Mouse (Mus musculus) intestine, embryonic 14.5 days (tissue): ENCODE data around the gene Scamp3. TPM values are rescaled to one million over a fixed set of nuclear protein-coding genes. Genes with fewer than 3 reads are reported as not detected.
A peak's percentile ranks its signal among the peaks of the same experiment; 100 is the strongest.

ENCODE experiments used
- ATAC-seq: fragments of 200-750 bp; cut with Nextera tagmentation; replicated peaks from 2 replicates; pipeline ENCODE4 v1.8.0; 2017; ENCODE audit warnings: low read depth, moderate number of reproducible peaks, moderate TSS enrichment, moderate library complexity; ENCODE audit not compliant: low FRiP score, low TSS enrichment
- DNase-seq: peaks from one replicate; pipeline ENCODE4 v3.0.0-alpha.2; 2018; ENCODE audit warnings: low spot score
- H3K27ac ChIP-seq: fragments of 300-500 bp; sonication (generic); 2 replicates; pipeline ENCODE4 v1.5.1; 2014; ENCODE audit warnings: low read depth, mild to moderate bottlenecking, control low read depth
- H3K27me3 ChIP-seq: fragments of 300-500 bp; sonication (generic); replicated peaks from 2 replicates; pipeline ENCODE4 v1.6.1; 2014; ENCODE audit warnings: low read length, control low read depth; ENCODE audit not compliant: control insufficient read depth, insufficient read depth
- H3K36me3 ChIP-seq: fragments of 300-500 bp; sonication (generic); 2 replicates; pipeline ENCODE4 v1.6.1; 2014; ENCODE audit warnings: low read length, control low read depth; ENCODE audit not compliant: control insufficient read depth, insufficient read depth
- H3K4me1 ChIP-seq: fragments of 300-500 bp; sonication (generic); replicated peaks from 2 replicates; pipeline ENCODE4 v1.6.1; 2014; ENCODE audit warnings: low read length, control low read depth, mixed read lengths; ENCODE audit not compliant: control insufficient read depth, insufficient read depth
- H3K4me2 ChIP-seq: fragments of 300-500 bp; sonication (generic); 2 replicates; pipeline ENCODE4 v1.6.1; 2014; ENCODE audit warnings: low read length
- H3K4me3 ChIP-seq: fragments of 300-500 bp; sonication (generic); 2 replicates; pipeline ENCODE4 v1.5.1; 2014; ENCODE audit warnings: low read depth, low read length, control low read depth, mixed read lengths
- H3K9ac ChIP-seq: fragments of 300-500 bp; sonication (generic); 2 replicates; pipeline ENCODE4 v1.6.1; 2014; ENCODE audit warnings: mild to moderate bottlenecking, low read length
- H3K9me3 ChIP-seq: fragments of 300-500 bp; sonication (generic); 2 replicates; pipeline ENCODE4 v1.6.1; 2016; ENCODE audit warnings: low read length, control low read depth; ENCODE audit not compliant: control insufficient read depth
- WGBS: fragments of 180-500 bp; shearing (Covaris S2); extraction: QIAGEN DNeasy Blood & Tissue Kit; methylation state at CpG from one replicate; pipeline ENCODE4 v1.1.7; 2014; 5-methylcytosine and 5-hydroxymethylcytosine counted together
- polyA plus RNA-seq: library from polyadenylated mRNA; unstranded; fragments of >200 nt; fragmentation: Nextera tagmentation; extraction: Ambion mirVana; gene quantifications from 2 replicates; pipeline ENCODE4 v1.2.1, GENCODE M21; 2014

Scamp3 gene
- polyA plus RNA-seq, 1 experiment from 2014 or later: 98.1 TPM

GRCm38 (mm10) chr3:89195979-89196877 lies 19.0 kb downstream of the Scamp3 start:
- Histone ChIP-seq H3K9ac (peak overlapping the region; percentile 63), H3K4me1 (peaks cover 6% of the 10 kb centered on the region; the same call in 1 of the 2 replicates), H3K9me3 (no peaks in the 10 kb centered on the region), H3K27ac (peak overlapping the region; percentile 85), H3K4me3 (peak overlapping the region; percentile 42), H3K4me2 (peak overlapping the region; percentile 69), H3K27me3 (no peaks in the 10 kb centered on the region), H3K36me3 (no peaks in the 10 kb centered on the region)
- peak; percentile 92 for DNase-seq
- ATAC-seq: peak; percentile 98
- WGBS: 8% methylated on average over 33 of the region's 33 CpGs

DNA sequence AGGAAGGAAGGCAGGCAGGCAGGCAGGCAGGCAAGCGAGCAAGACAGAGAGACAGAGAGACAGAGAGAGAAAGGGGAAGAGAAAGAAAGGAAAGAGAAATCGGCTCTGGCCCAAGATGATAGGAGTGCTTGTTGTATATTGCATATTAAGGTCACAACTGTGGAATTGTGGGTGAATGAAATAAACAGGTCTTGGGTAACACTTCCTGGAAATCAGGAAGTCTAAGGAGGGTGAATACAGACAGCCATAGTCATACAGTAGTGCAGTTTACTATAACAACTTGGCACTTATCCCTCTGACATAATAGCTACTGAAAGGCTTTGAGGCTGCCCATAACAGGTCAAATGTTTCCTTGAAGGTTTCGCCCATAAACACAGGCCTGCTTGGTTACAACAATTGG lies 22.6 kb downstream of the Scamp3 start:
- no peak for ATAC-seq
- H3K27ac ChIP-seq: no peak overlapping the region
- no peak overlapping the region for H3K9ac ChIP-seq
- H3K4me1 ChIP-seq: peaks cover 10% of the 10 kb centered on the region
- H3K9me3 ChIP-seq: no peaks in the 10 kb centered on the region
- H3K4me3 ChIP-seq: no peak overlapping the region
- peaks cover 7% of the 10 kb centered on the region; the same call in 1 of the 2 replicates for H3K36me3 ChIP-seq
- no peaks in the 10 kb centered on the region for H3K27me3 ChIP-seq
- WGBS: 73% methylated on average over 3 of the region's 3 CpGs
- H3K4me2 ChIP-seq: no peak overlapping the region
- no peak for DNase-seq

GRCm38 (mm10) chr3:89202253-89203141 lies 25.2 kb downstream of the Scamp3 start, which contains the start of gene Gba:
Gene Gba, plus strand, starts transcription at chr3:89202928.
- Histone ChIP-seq H3K4me3 (peak within 1 kb of the TSS; percentile 67), H3K9ac (peak within 1 kb of the TSS; percentile 49), H3K27ac (no peak within 1 kb of the TSS), H3K4me2 (peak within 1 kb of the TSS; percentile 68), H3K36me3 (peaks cover 32% of the 10 kb centered on the region), H3K27me3 (no peaks in the 10 kb centered on the region), H3K4me1 (peaks cover 4% of the 10 kb centered on the region), H3K9me3 (no peaks in the 10 kb centered on the region)
- DNase-seq (peak; percentile 92), ATAC-seq (peak; percentile 92)
- 23% methylated on average over 13 of the region's 13 CpGs for WGBS

GRCm38 (mm10) chr3:89203142-89203514 lies 25.9 kb downstream of the Scamp3 start:
- peaks cover 4% of the 10 kb centered on the region for H3K4me1 ChIP-seq
- peaks cover 38% of the 10 kb centered on the region for H3K36me3 ChIP-seq
- H3K27ac ChIP-seq: no peak overlapping the region
- ATAC-seq: peak; percentile 14; the same call in 1 of the 2 replicates
- WGBS: 31% methylated on average over 5 of the region's 5 CpGs
- peak overlapping the region; percentile 49 for H3K9ac ChIP-seq
- H3K4me3 ChIP-seq: peak overlapping the region; percentile 67
- peak overlapping the region; percentile 68 for H3K4me2 ChIP-seq
- DNase-seq: no peak
- H3K9me3 ChIP-seq: no peaks in the 10 kb centered on the region
- H3K27me3 ChIP-seq: no peaks in the 10 kb centered on the region

DNA sequence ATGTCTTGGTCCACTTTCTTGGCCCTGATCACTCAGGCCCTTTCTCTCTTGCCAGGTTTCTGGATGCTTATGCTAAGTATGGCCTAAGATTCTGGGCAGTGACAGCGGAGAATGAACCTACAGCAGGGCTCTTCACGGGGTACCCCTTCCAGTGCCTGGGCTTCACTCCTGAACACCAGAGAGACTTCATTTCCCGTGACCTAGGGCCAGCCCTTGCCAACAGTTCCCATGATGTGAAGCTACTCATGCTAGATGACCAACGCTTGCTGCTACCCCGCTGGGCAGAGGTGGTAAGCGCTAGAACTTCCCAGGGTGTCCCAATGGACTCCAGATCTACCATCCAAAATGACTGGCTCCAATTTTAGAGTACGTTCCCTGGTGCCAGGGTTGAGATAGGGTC lies 28.8 kb downstream of the Scamp3 start:
- Histone ChIP-seq H3K4me2 (no peak overlapping the region), H3K27ac (no peak overlapping the region), H3K9me3 (no peaks in the 10 kb centered on the region), H3K9ac (no peak overlapping the region), H3K27me3 (no peaks in the 10 kb centered on the region), H3K36me3 (peaks cover 67% of the 10 kb centered on the region), H3K4me1 (peaks cover 4% of the 10 kb centered on the region), H3K4me3 (no peak overlapping the region)
- no peak for DNase-seq
- no peak for ATAC-seq
- WGBS: 95% methylated on average over 7 of the region's 7 CpGs

DNA sequence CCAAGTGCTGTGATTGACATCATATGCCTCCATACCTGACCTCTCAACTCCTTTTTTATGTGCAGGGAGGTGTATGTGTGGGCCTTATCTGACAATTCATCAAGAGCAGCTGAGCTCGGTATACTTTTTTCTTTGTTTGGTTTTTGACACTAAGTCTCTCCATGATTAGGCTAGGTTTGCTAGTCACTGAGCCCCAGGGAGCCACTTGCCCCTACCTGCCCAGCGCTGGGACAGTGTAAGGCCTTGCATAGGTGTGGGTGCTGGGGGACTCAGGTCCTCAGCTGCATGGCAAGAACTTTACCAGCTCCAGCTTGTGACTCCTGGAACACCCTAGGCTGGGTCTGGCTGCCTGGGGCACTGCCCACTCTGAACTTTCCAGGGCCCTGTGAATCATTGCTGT lies 29.4 kb downstream of the Scamp3 start:
- Histone ChIP-seq H3K4me2 (no peak overlapping the region), H3K27me3 (no peaks in the 10 kb centered on the region), H3K9ac (no peak overlapping the region), H3K9me3 (no peaks in the 10 kb centered on the region), H3K36me3 (peaks cover 67% of the 10 kb centered on the region), H3K4me1 (peaks cover 4% of the 10 kb centered on the region), H3K27ac (no peak overlapping the region), H3K4me3 (no peak overlapping the region)
- DNase-seq: no peak
- 87% methylated on average over 2 of the region's 2 CpGs for WGBS
- ATAC-seq: no peak

- H3K9me3 ChIP-seq: no peaks in the 10 kb centered on the region
- peaks cover 67% of the 10 kb centered on the region for H3K36me3 ChIP-seq
- H3K27ac ChIP-seq: no peak overlapping the region
- WGBS: 93% methylated on average over 13 of the region's 13 CpGs
- DNase-seq (no peak), ATAC-seq (no peak)
- H3K9ac ChIP-seq: no peak overlapping the region
- H3K4me3 ChIP-seq: no peak overlapping the region
- peaks cover 11% of the 10 kb centered on the region for H3K4me1 ChIP-seq
- no peaks in the 10 kb centered on the region for H3K27me3 ChIP-seq
- H3K4me2 ChIP-seq: no peak overlapping the region
Measured at GRCm38 (mm10) chr3:89208075-89208657, 30.9 kb downstream of the Scamp3 start.

DNA sequence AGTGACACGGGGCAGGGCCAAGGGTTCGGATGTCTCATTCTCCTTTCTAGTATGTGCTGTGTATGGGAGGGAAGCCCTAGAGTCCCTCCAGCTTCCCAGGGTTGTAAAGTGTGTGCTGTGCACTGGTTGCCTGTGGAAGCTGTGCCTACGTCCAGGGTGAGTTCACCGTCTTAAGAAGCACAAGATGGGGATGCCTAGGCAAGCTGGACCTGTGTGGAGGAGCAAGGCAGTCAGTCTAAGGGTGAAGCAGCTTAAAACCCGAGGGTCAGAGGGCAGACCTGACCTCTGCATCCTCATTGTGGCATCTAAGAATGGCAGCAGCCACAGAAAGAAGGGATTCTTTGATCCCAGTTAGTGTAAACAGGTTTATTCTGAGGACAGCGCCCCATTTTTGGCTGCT lies 31.5 kb downstream of the Scamp3 start:
- Histone ChIP-seq H3K9ac (no peak overlapping the region), H3K9me3 (no peaks in the 10 kb centered on the region), H3K27ac (no peak overlapping the region), H3K4me1 (peaks cover 9% of the 10 kb centered on the region), H3K36me3 (peaks cover 67% of the 10 kb centered on the region), H3K27me3 (no peaks in the 10 kb centered on the region), H3K4me3 (no peak overlapping the region), H3K4me2 (no peak overlapping the region)
- ATAC-seq (no peak), DNase-seq (no peak)
- 84% methylated on average over 6 of the region's 6 CpGs for WGBS
